Mouse (Mus musculus): ENCODE measurements around the gene Lat. TPM values are rescaled to one million over a fixed set of nuclear protein-coding genes. Genes with fewer than 3 reads are reported as not detected.
"Not testable (repeated sequence)": the region's sequence is repeated elsewhere in the genome, so short reads cannot be mapped to it uniquely, and the experiment has no call there.

Lat gene
- polyA plus RNA-seq, 1 experiment from 2014 or later = 1.6 TPM

DNA sequence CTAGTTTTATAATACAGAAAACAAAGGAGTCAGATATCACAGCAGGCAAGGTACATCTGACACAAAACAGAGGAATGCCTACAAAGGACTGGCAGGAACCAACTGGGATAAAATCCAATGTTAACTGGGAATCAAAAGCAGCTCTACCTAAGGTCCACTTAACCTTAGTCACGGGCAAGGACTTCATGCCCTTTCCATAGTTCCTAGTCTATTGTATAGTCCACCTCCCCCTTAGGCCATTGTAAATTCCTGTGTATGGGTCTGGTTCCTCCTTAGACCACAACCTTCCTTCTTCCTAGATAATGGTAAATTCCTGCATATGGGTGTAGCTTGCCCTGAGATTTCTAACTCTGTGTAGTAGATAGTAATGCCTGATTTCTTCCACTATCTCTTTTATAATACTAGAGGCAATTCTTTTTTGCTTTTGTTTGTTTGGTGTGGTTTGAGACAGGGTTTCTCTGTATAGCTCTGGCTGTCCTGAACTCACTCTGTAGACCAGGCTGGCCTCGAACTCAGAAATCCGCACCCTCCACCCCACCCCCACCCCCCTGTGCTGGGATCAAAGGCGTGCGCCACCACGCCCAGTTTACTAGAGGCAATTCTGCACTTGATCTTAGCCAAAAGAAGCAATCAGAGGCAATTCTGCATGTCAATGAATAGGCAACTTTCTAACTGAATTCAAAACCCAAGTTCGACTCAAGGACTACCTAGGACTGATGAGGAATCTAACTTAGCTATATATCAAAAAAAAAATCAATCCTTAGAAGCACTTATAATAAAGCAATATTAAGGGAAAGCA, 22.9 kb upstream of the Lat start:
- WGBS = 90% methylated on average over 7 of the region's 7 CpGs
- not testable (repeated sequence) for H3K27ac ChIP-seq (replicated peaks); H3K27me3 ChIP-seq (ENCODE audit: low read depth, poor library complexity, severe bottlenecking); H3K9me3 ChIP-seq (replicated peaks); DNase-seq (ENCODE audit: low spot score); H3K4me3 ChIP-seq
- H3K4me1 ChIP-seq = peaks cover 19% of the 10 kb centered on the region
- H3K36me3 ChIP-seq = peaks cover 50% of the 10 kb centered on the region

DNA sequence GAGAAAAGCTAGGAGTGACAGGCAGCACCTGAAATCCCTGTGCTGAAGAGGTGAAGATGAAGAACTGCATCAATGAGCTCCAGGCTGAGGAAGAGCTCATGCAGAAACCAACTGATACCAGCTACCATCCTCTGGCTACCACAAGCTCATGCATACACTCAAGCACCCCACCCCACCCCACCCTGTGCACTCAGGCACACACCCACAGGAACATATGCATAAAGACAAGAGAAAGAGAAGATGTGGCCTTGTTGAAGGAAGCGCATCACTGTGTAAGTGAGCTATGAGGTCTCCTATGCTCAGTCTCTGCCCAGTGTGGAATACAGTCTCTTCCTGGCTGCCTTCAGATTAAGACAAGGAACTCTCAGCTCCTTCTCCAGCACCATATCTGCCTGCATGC, 18.8 kb upstream of the Lat start:
- Histone ChIP-seq H3K4me1 (no peaks in the 10 kb centered on the region), H3K9me3 (replicated peaks) (no peaks in the 10 kb centered on the region), H3K27me3 (ENCODE audit: low read depth, poor library complexity, severe bottlenecking) (no peaks in the 10 kb centered on the region), H3K27ac (replicated peaks) (no peak overlapping the region), H3K4me3 (no peak overlapping the region), H3K36me3 (peaks cover 73% of the 10 kb centered on the region)
- DNase-seq (ENCODE audit: low spot score) = no peak
- 93% methylated on average over 1 of the region's 1 CpGs for WGBS

DNA sequence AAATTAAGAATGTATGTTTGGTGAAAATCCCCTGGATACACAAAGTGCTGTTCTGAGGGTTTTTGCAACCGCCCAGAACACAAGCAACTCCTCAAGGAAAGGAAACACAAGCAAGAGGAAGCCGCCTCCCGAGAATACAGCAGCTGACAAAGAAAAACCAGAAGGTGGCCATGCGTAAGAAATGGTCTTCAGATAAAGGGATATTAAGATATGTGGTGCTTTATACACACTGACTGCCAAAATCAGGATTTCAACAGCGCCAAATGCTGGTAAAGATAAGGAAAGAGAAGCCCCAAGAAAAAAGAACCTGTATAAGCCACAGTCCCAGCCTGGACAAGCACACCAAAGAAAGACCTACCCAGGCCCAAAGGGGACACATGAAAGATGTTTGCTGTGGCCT, 14.2 kb upstream of the Lat start:
- no peak for DNase-seq (ENCODE audit: low spot score)
- WGBS = 88% methylated on average over 5 of the region's 5 CpGs
- Histone ChIP-seq H3K27ac (replicated peaks) (no peak overlapping the region), H3K4me3 (no peak overlapping the region), H3K4me1 (no peaks in the 10 kb centered on the region), H3K36me3 (peaks cover 41% of the 10 kb centered on the region), H3K9me3 (replicated peaks) (no peaks in the 10 kb centered on the region), H3K27me3 (ENCODE audit: low read depth, poor library complexity, severe bottlenecking) (no peaks in the 10 kb centered on the region)

DNA sequence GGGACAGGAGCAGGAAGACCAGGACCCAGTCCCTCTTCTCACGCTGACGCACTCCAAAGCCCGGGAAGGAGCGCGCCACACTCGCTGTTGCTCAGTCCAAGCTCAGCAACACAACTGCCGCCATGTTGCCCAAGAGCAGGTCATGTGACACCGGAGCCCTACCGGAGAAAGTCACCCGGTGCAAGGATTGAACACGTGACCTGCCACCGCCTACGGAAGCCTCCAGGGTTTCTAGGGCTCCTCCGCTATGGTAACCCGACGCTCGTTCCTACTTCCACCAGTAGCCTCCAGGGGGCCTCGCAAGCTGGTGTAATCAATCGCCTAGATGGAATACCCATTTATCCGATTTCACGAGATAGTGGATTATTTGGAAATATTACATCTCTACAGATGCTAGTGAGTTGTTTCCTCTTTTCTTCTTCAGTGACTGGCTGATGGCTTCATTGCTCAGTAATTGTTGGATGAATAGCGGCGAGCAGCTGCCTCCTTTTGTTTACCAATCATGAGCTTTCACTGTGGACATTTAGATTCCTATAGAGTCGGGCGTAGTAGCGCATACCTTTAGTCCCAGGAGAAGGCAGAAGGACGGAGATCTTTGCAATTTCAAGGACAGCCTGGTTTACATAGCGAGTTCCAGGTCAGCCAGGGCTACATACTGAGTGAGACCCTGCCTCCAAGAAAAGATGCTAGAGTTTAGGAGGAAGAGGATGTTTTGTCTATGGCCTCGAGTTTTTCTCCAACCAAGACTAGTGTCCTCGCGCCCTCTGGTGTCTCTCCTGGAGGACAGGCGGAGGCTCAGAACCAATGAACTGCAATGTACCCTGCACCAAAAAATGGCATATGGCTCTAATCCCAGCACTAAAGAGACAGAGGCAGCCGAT, 8.1 kb upstream of the Lat start, which contains the start of gene Spns1:
Spns1 (minus strand) TSS at position 173 of the 881 bp plus-strand sequence.
- H3K4me1 ChIP-seq = peaks cover 25% of the 10 kb centered on the region
- H3K27ac ChIP-seq (replicated peaks) = peak within 1 kb of the TSS; percentile 87
- no peaks in the 10 kb centered on the region for H3K9me3 ChIP-seq (replicated peaks)
- H3K27me3 ChIP-seq (ENCODE audit: low read depth, poor library complexity, severe bottlenecking) = no peaks in the 10 kb centered on the region
- DNase-seq (ENCODE audit: low spot score) = peak; percentile 96
- H3K4me3 ChIP-seq = peak within 1 kb of the TSS; percentile 95
- WGBS = under 1% methylated on average over 33 of the region's 33 CpGs
- H3K36me3 ChIP-seq = peaks cover 28% of the 10 kb centered on the region

DNA sequence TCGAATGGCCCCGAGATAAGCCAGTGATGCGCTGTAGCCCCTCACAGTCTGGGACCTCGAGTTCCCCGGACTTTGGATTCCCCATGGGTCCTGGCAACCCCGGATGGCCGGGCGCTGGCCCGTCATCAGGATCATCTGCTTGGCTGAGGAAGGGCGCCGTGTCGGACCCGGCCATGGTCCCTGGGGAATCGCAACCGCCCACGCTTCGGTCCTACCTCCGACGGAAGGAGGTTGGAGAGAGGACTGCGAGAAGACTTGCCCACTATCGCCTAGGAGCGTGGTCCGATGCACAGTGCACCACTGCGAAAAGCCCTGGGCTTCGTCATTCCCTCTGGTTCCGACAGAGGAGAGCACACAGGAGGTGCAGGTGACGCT, 7.5 kb upstream of the Lat start:
- Histone ChIP-seq H3K27ac (replicated peaks) (peak overlapping the region; percentile 87), H3K4me1 (peaks cover 25% of the 10 kb centered on the region), H3K36me3 (peaks cover 34% of the 10 kb centered on the region), H3K4me3 (peak overlapping the region; percentile 95), H3K9me3 (replicated peaks) (no peaks in the 10 kb centered on the region), H3K27me3 (ENCODE audit: low read depth, poor library complexity, severe bottlenecking) (no peaks in the 10 kb centered on the region)
- DNase-seq (ENCODE audit: low spot score) = no peak
- WGBS = 1% methylated on average over 27 of the region's 27 CpGs

DNA sequence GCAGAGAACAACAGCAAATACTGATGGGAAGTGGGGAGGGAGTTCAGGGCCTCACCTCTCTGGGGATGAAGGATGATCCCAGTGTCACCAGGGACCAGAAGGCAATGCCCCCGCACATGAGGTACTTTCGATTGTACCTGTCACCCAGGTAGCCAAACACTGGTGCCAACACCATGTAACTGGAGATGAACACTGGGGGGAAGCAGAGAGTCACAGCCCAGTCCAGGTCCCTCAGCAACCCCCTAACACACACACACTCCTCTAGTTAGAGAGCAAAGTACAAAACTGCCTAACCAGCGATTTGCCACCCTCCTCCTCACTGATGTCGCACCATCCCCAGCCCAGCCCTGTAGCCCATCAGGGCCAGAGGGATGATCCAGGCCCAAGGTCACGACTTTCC, 5.6 kb upstream of the Lat start:
- Histone ChIP-seq H3K36me3 (peaks cover 53% of the 10 kb centered on the region), H3K9me3 (replicated peaks) (no peaks in the 10 kb centered on the region), H3K4me3 (no peak overlapping the region), H3K4me1 (peaks cover 25% of the 10 kb centered on the region), H3K27me3 (ENCODE audit: low read depth, poor library complexity, severe bottlenecking) (no peaks in the 10 kb centered on the region), H3K27ac (replicated peaks) (no peak overlapping the region)
- DNase-seq (ENCODE audit: low spot score) = no peak
- 80% methylated on average over 5 of the region's 5 CpGs for WGBS

DNA sequence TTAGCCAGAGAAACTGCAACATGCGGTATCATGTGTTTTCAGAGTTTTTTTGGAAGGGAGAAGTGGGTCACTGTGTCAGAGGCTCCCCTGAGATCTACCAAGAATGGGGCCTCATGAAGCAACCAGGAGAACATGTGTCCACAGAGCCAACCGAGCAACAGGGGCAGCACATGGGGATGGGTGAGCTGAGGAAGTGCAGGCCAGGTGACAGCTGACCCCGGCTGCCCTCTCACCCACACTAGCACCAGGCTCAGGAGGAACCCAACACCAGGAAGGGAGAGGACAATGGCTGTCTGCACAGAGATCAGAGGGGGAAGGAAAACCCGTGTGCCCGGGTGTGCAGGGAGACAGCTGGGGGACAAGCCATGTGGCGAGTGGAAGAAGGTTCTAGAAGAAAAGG, 5.2 kb upstream of the Lat start:
- WGBS = 88% methylated on average over 6 of the region's 6 CpGs
- no peak for DNase-seq (ENCODE audit: low spot score)
- H3K4me1 ChIP-seq = peaks cover 25% of the 10 kb centered on the region
- H3K27ac ChIP-seq (replicated peaks) = no peak overlapping the region
- no peak overlapping the region for H3K4me3 ChIP-seq
- no peaks in the 10 kb centered on the region for H3K27me3 ChIP-seq (ENCODE audit: low read depth, poor library complexity, severe bottlenecking)
- no peaks in the 10 kb centered on the region for H3K9me3 ChIP-seq (replicated peaks)
- peaks cover 58% of the 10 kb centered on the region for H3K36me3 ChIP-seq

DNA sequence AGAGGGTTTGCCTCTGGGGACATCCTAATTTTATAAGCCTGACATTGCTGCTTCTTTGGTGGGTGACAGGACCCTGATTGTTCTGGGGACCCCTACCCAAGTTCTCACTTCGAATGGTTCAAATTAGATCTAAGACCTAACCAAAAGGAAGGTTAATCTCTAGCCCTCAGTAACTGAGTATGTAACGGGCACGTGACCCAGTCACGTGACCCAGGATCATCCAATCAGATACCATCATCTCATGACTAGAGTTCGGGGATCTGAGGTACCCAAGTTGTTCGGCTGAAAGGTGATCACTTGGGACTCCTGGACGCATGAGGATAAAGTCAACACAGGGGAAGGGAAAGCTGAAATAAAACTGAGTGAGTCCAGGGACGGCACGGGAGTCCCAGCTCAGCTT, 3.6 kb upstream of the Lat start:
- Histone ChIP-seq H3K4me3 (no peak overlapping the region), H3K4me1 (peaks cover 21% of the 10 kb centered on the region), H3K27me3 (ENCODE audit: low read depth, poor library complexity, severe bottlenecking) (no peaks in the 10 kb centered on the region), H3K36me3 (peaks cover 72% of the 10 kb centered on the region), H3K9me3 (replicated peaks) (no peaks in the 10 kb centered on the region), H3K27ac (replicated peaks) (no peak overlapping the region)
- 90% methylated on average over 9 of the region's 9 CpGs for WGBS
- DNase-seq (ENCODE audit: low spot score) = no peak

DNA sequence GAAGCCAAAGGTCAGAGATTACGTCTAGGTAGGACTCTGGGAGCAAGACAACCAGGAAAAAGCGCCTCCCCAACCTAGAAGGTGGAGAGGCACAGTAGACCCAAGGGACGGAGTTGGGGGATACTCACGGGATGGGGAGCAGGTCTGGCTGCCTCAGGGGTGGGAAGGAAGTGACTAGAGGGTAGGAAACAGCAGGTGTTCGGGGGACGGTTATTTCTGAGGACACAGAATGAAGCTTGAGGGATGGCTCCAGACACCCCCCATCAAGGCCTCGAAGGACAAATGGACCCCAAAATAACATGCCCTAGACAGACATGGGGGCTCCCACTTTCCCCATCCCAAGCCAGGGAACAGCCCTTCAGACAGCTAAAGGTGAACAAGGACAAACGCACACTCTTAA, 1.0 kb downstream of the Lat start:
- H3K4me3 ChIP-seq = no peak overlapping the region
- peaks cover 68% of the 10 kb centered on the region for H3K36me3 ChIP-seq
- no peaks in the 10 kb centered on the region for H3K9me3 ChIP-seq (replicated peaks)
- DNase-seq (ENCODE audit: low spot score) = no peak
- no peak overlapping the region for H3K27ac ChIP-seq (replicated peaks)
- WGBS = 88% methylated on average over 8 of the region's 8 CpGs
- H3K27me3 ChIP-seq (ENCODE audit: low read depth, poor library complexity, severe bottlenecking) = no peaks in the 10 kb centered on the region
- no peaks in the 10 kb centered on the region for H3K4me1 ChIP-seq

DNA sequence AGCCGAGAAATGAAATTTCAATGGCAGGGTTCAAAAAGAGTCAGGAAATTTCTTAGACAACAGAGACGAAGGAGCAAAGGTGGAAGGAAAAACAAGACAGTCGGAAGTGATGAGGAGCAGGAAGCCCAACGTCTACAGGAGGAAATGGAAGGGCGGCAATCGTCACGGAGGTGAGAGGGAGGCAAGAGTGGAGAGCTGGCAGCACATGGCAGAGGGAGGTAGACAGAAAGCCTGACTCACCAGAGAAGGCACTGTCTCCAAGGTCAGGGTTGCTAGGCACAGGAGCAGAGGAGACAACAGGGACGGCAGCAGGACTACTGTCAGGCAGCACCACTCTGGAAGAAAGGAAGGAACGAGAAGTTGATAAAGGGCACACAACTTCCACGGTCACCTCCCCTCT, 1.7 kb downstream of the Lat start:
- Histone ChIP-seq H3K36me3 (peaks cover 61% of the 10 kb centered on the region), H3K4me1 (no peaks in the 10 kb centered on the region), H3K4me3 (no peak overlapping the region), H3K9me3 (replicated peaks) (no peaks in the 10 kb centered on the region), H3K27me3 (ENCODE audit: low read depth, poor library complexity, severe bottlenecking) (no peaks in the 10 kb centered on the region), H3K27ac (replicated peaks) (no peak overlapping the region)
- DNase-seq (ENCODE audit: low spot score) = no peak
- 93% methylated on average over 10 of the region's 10 CpGs for WGBS

DNA sequence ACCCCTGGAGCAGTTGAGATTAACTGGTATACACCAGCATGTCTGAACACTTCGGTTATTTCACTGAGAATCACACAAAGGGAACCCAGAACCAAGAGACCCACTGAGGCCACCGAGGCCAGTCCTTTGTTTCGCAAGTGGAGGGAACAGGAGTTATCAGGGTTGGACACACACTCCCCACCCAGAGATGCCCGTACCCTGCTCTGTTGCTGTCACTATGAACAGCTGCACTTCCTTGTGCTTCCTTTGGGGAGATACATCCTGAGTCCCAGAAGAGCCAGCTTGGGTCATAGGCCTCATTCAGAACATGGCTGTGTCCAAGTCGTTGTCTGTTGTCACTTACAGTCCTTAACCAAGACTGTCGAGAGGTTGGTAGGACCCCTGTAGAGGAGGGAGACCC, 6.3 kb downstream of the Lat start:
- no peak overlapping the region for H3K27ac ChIP-seq (replicated peaks)
- H3K9me3 ChIP-seq (replicated peaks) = no peaks in the 10 kb centered on the region
- H3K36me3 ChIP-seq = peaks cover 16% of the 10 kb centered on the region
- H3K4me1 ChIP-seq = no peaks in the 10 kb centered on the region
- H3K4me3 ChIP-seq = no peak overlapping the region
- DNase-seq (ENCODE audit: low spot score) = no peak
- 86% methylated on average over 6 of the region's 6 CpGs for WGBS
- no peaks in the 10 kb centered on the region for H3K27me3 ChIP-seq (ENCODE audit: low read depth, poor library complexity, severe bottlenecking)

DNA sequence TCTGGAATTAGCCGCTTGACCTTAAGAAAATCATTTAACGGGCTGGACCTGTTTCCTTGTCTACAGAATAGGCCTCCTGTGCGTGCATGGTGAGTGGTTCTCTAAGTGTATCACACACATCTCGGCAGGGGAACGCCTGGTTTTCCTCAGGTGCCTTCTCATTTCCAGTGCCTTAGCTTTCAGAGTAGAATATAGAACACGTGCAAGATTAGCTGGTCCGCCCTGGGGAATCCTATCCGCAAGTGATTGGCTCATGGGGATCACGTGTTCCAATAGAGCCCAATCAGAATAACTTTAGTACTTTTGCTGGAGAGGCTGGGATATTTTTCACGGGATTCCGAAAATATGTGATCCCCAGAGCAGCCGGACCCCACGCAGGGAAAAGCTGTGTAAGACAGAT, 10.3 kb downstream of the Lat start:
- H3K4me3 ChIP-seq = no peak overlapping the region
- no peaks in the 10 kb centered on the region for H3K9me3 ChIP-seq (replicated peaks)
- no peaks in the 10 kb centered on the region for H3K27me3 ChIP-seq (ENCODE audit: low read depth, poor library complexity, severe bottlenecking)
- peaks cover 27% of the 10 kb centered on the region for H3K4me1 ChIP-seq
- peaks cover 3% of the 10 kb centered on the region; the same call in 1 of the 2 replicates for H3K36me3 ChIP-seq
- H3K27ac ChIP-seq (replicated peaks) = no peak overlapping the region
- DNase-seq (ENCODE audit: low spot score) = no peak
- 81% methylated on average over 13 of the region's 13 CpGs for WGBS

DNA sequence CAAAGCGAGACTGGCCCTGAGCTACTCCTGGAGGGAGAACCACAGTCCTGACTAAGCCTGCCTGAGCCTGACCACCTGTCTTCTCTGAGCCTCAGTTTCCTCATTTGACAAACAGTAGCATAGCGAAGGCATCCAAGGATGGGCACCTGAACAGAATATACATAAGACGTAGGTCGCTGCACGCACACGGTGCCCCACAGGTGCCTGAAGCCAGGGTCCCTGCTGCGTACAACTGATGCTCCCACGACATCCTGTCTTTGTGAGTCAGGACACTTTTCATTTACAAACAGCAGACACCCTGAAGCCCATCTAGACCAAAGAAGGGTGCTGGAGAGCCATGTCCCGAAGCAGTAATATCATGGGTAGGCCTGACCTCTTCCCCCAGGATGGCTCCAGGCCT, 11.0 kb downstream of the Lat start:
- Histone ChIP-seq H3K9me3 (replicated peaks) (no peaks in the 10 kb centered on the region), H3K27ac (replicated peaks) (no peak overlapping the region), H3K4me3 (no peak overlapping the region), H3K27me3 (ENCODE audit: low read depth, poor library complexity, severe bottlenecking) (no peaks in the 10 kb centered on the region), H3K36me3 (no peaks in the 10 kb centered on the region), H3K4me1 (peaks cover 27% of the 10 kb centered on the region)
- WGBS = 92% methylated on average over 9 of the region's 9 CpGs
- no peak for DNase-seq (ENCODE audit: low spot score)

All from midbrain, embryonic 10.5 days (tissue).